20 mouse cellular contexts compared by ENCODE assay signal in genomic region chr17:77889147-77889546, GRCm38 (mm10).
A peak's percentile ranks its signal among the peaks of the same experiment; 100 is the strongest.
DNase-seq lines count a peak whose midpoint lies in the region; ATAC-seq lines count a peak whose summit lies in the region.
"Had no signal": no experiment of that assay in that cellular context is flagged by ENCODE, and none has a peak within 500 bp of the region (broad histone marks: within the 10 kb centered on the region; RNA-seq: fewer than 3 reads in every experiment).

No protein-coding gene starts in this region.

- peak; percentile 95 for ATAC-seq in forebrain, embryonic 16.5 days
- no peak for ATAC-seq in midbrain, embryonic 15.5 days (replicated peaks)
- ATAC-seq: midbrain, embryonic 16.5 days had no signal

- no peaks in the 10 kb centered on the region for H3K36me3 ChIP-seq in forebrain, embryonic 16.5 days (ENCODE audit: control insufficient read depth, insufficient read depth)
- H3K36me3 ChIP-seq in midbrain, embryonic 15.5 days (replicated peaks), result no peaks in the 10 kb centered on the region
- H3K36me3 ChIP-seq: heart, embryonic 13.5 days; hindbrain, embryonic 13.5 days; neural tube, embryonic 13.5 days had no signal

- H3K9me3 ChIP-seq in forebrain, embryonic 16.5 days (ENCODE audit: control insufficient read depth, low read length), result no peaks in the 10 kb centered on the region
- no peaks in the 10 kb centered on the region for H3K9me3 ChIP-seq in midbrain, embryonic 15.5 days
- H3K9me3 ChIP-seq: heart, embryonic 13.5 days; hindbrain, embryonic 13.5 days; neural tube, embryonic 13.5 days had no signal

- intact Hi-C loops in heart, postnatal 14 days (cut with DNase I), result no loop called here

- H3K4me2 ChIP-seq in forebrain, embryonic 16.5 days (ENCODE audit: low read length), result no peak overlapping the region
- no peak overlapping the region for H3K4me2 ChIP-seq in midbrain, embryonic 15.5 days
- H3K4me2 ChIP-seq: heart, embryonic 13.5 days; hindbrain, embryonic 13.5 days; neural tube, embryonic 13.5 days had no signal

- H3K4me3 ChIP-seq in forebrain, embryonic 16.5 days (replicated peaks; ENCODE audit: low read length), result no peak overlapping the region
- H3K4me3 ChIP-seq in midbrain, embryonic 15.5 days, result no peak overlapping the region
- H3K4me3 ChIP-seq: heart, embryonic 13.5 days; hindbrain, embryonic 13.5 days; neural tube, embryonic 13.5 days had no signal

- H3K27me3 ChIP-seq in forebrain, embryonic 16.5 days (replicated peaks; ENCODE audit: control insufficient read depth, insufficient read depth, low read length), result no peaks in the 10 kb centered on the region
- no peaks in the 10 kb centered on the region for H3K27me3 ChIP-seq in midbrain, embryonic 15.5 days (replicated peaks)
- H3K27me3 ChIP-seq: heart, embryonic 13.5 days; hindbrain, embryonic 13.5 days; neural tube, embryonic 13.5 days had no signal

- no peaks in the 10 kb centered on the region for H3K4me1 ChIP-seq in forebrain, embryonic 16.5 days (replicated peaks; ENCODE audit: control insufficient read depth, insufficient read depth, low read length)
- H3K4me1 ChIP-seq in midbrain, embryonic 15.5 days, result no peaks in the 10 kb centered on the region
- H3K4me1 ChIP-seq: heart, embryonic 13.5 days; hindbrain, embryonic 13.5 days; neural tube, embryonic 13.5 days had no signal

- no peak overlapping the region for H3K9ac ChIP-seq in forebrain, embryonic 16.5 days (replicated peaks; ENCODE audit: low read depth, low read length)
- H3K9ac ChIP-seq in midbrain, embryonic 15.5 days, result no peak overlapping the region
- H3K9ac ChIP-seq: heart, embryonic 13.5 days; hindbrain, embryonic 13.5 days; neural tube, embryonic 13.5 days had no signal

- H3K27ac ChIP-seq in forebrain, embryonic 16.5 days (ENCODE audit: low read length), result no peak overlapping the region
- H3K27ac ChIP-seq in midbrain, embryonic 15.5 days, result no peak overlapping the region
- H3K27ac ChIP-seq: heart, embryonic 13.5 days; hindbrain, embryonic 13.5 days; macrophage; neural tube, embryonic 13.5 days had no signal

- 47% methylated on average over 2 of the region's 2 CpGs for WGBS in forebrain, embryonic 16.5 days
- WGBS in midbrain, embryonic 15.5 days, result 71% methylated on average over 2 of the region's 2 CpGs

- DNase-seq in heart, adult 11 months, result peak; percentile 23
- DNase-seq in heart, postnatal 14 days, result no peak
- DNase-seq in brain, adult 2 months (ENCODE audit: low read depth, low spot score), result peak; percentile 82
- peak; percentile 57 to 59 for DNase-seq in left cerebral cortex, adult 9 months (ENCODE audit: low spot score in 2 of 2)
- DNase-seq in adrenal gland, postnatal 10 days, result no peak
- DNase-seq: cerebellum, adult 18-20 months; gastrocnemius, postnatal 10 days; kidney, adult 18-20 months; kidney, postnatal 36 days; liver; lung, adult 2 months; retina, postnatal 1 day; thymus, adult 18-20 months had no signal

Comparison
In these comparisons a context has a peak if more than half of its experiments do, and no peak if none do; other contexts are left out.
1. DNase-seq: peak in heart, adult 11 months (single experiment), brain, adult 2 months (single experiment) and left cerebral cortex, adult 9 months (2 of 2); none in heart, postnatal 14 days (0 of 2) and adrenal gland, postnatal 10 days (single experiment).